Mouse (Mus musculus): ENCODE measurements at regions not wholly inside any gene's neighbourhood (a gene's known extent, or its start where the extent isn't known, plus 50 kb on each side); places are given as distances from the start of the nearest gene placed in this dataset.

DNA sequence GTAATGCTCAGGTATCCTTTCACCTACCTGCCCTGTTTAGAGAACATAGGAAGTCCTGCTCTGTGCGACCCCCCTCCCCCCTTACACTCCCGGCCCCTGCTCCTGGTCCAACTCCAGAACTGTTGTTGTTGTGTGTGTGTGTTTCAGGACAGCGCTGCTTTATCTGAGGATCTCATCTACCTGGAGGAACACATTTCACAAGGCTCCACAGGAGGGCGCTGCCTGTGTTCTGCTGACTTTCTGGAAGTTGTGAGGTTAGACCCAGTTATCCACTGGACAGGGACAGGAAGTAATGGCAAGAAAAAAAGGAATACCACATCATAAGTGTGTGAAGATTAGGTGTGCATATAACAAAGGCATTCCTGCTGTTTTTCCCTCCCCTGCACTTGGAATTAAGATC is 81.8 kb downstream of the Arrdc4 start:
- no peak overlapping the region for H3K4me3 ChIP-seq (ENCODE audit: insufficient read depth, low read depth, low read length)
- no peak overlapping the region for H3K27ac ChIP-seq (replicated peaks; ENCODE audit: insufficient read depth, low read depth, low read length)
- peak; percentile 62; the same call in 1 of the 2 replicates for TF ChIP-seq CTCF (IDR thresholded peaks at IDR 0.05; ENCODE audit: low read depth, low read length)
- TF ChIP-seq POLR2A (IDR thresholded peaks at IDR 0.05; ENCODE audit: extremely low read depth, insufficient read depth, low read length): no peak
- DNase-seq (ENCODE audit: extremely low read depth, low read depth, low spot score): peak; percentile 46
- no peaks in the 10 kb centered on the region for H3K4me1 ChIP-seq (ENCODE audit: control insufficient read depth, insufficient read depth, low read length)
- no peaks in the 10 kb centered on the region for H3K36me3 ChIP-seq (ENCODE audit: control insufficient read depth, insufficient read depth, low read length)
- no peaks in the 10 kb centered on the region for H3K79me2 ChIP-seq (ENCODE audit: control insufficient read depth, insufficient read depth, low read length)
- no peaks in the 10 kb centered on the region for H3K27me3 ChIP-seq (ENCODE audit: control insufficient read depth, insufficient read depth, low read length)
- H3K9ac ChIP-seq (ENCODE audit: low read depth, low read length): no peak overlapping the region
- WGBS: 40% methylated on average over 4 of the region's 4 CpGs

DNA sequence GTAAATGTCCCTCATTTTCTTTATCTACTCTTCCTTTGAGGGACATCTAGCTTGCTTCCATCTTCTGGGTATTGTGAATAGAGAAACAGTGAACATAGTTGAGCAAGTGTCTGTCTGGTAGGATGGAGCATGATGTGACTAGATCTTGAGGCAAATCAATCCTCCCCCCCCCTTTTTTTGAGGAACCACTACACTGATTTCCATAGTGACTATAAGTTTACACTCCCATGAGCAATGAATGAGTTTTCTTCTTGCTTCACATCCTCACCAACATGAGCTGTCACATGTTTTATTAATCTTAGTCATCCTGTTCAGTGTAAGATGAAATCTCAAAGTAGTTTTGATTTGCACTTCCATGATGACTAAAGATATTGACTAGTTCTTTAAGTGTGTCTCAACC is 92.7 kb downstream of the Arrdc4 start:
- Histone ChIP-seq H3K36me3 (ENCODE audit: control insufficient read depth, insufficient read depth, low read length) (no peaks in the 10 kb centered on the region), H3K27ac (replicated peaks; ENCODE audit: insufficient read depth, low read depth, low read length) (no peak overlapping the region), H3K79me2 (ENCODE audit: control insufficient read depth, insufficient read depth, low read length) (no peaks in the 10 kb centered on the region), H3K27me3 (ENCODE audit: control insufficient read depth, insufficient read depth, low read length) (no peaks in the 10 kb centered on the region), H3K4me1 (ENCODE audit: control insufficient read depth, insufficient read depth, low read length) (no peaks in the 10 kb centered on the region), H3K9ac (ENCODE audit: low read depth, low read length) (no peak overlapping the region), H3K4me3 (ENCODE audit: insufficient read depth, low read depth, low read length) (no peak overlapping the region)
- no peak for TF ChIP-seq POLR2A (IDR thresholded peaks at IDR 0.05; ENCODE audit: extremely low read depth, insufficient read depth, low read length)
- TF ChIP-seq CTCF (IDR thresholded peaks at IDR 0.05; ENCODE audit: low read depth, low read length): no peak
- DNase-seq (ENCODE audit: extremely low read depth, low read depth, low spot score): no peak

DNA sequence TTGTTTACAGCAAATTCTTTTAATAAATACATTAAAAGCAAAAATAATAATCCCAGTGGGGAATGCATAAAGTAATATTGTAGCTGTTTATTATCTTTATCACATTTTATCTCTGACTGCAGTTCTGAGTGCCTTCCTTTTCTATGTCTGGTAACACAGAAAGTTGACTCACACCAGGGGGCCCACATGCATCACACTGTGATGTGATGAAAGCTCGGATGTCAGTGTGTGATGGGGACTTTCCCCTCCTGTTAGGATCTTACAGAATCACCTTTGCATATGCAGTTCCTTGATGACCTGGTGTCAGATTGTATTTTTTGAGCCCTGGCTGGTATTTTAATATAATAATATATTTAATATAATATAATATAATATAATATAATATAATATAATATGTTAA is 95.5 kb downstream of the Arrdc4 start:
- Histone ChIP-seq H3K27me3 (ENCODE audit: control insufficient read depth, insufficient read depth, low read length) (no peaks in the 10 kb centered on the region), H3K9ac (ENCODE audit: low read depth, low read length) (no peak overlapping the region), H3K4me3 (ENCODE audit: insufficient read depth, low read depth, low read length) (no peak overlapping the region), H3K79me2 (ENCODE audit: control insufficient read depth, insufficient read depth, low read length) (no peaks in the 10 kb centered on the region), H3K36me3 (ENCODE audit: control insufficient read depth, insufficient read depth, low read length) (no peaks in the 10 kb centered on the region), H3K4me1 (ENCODE audit: control insufficient read depth, insufficient read depth, low read length) (no peaks in the 10 kb centered on the region), H3K27ac (replicated peaks; ENCODE audit: insufficient read depth, low read depth, low read length) (no peak overlapping the region)
- no peak for DNase-seq (ENCODE audit: extremely low read depth, low read depth, low spot score)
- 93% methylated on average over 1 of the region's 1 CpGs for WGBS
- TF ChIP-seq POLR2A (IDR thresholded peaks at IDR 0.05; ENCODE audit: extremely low read depth, insufficient read depth, low read length) (no peak), CTCF (IDR thresholded peaks at IDR 0.05; ENCODE audit: low read depth, low read length) (no peak)

GRCm38 (mm10) chr7:68651418-68651817 is 97.6 kb downstream of the Arrdc4 start:
- peak; percentile 27 for DNase-seq (ENCODE audit: extremely low read depth, low read depth, low spot score)
- H3K27me3 ChIP-seq (ENCODE audit: control insufficient read depth, insufficient read depth, low read length): no peaks in the 10 kb centered on the region
- TF ChIP-seq CTCF (IDR thresholded peaks at IDR 0.05; ENCODE audit: low read depth, low read length) (peak; percentile 22; the same call in 1 of the 2 replicates), POLR2A (IDR thresholded peaks at IDR 0.05; ENCODE audit: extremely low read depth, insufficient read depth, low read length) (no peak)
- H3K4me3 ChIP-seq (ENCODE audit: insufficient read depth, low read depth, low read length): no peak overlapping the region
- H3K9ac ChIP-seq (ENCODE audit: low read depth, low read length): no peak overlapping the region
- H3K79me2 ChIP-seq (ENCODE audit: control insufficient read depth, insufficient read depth, low read length): no peaks in the 10 kb centered on the region
- H3K27ac ChIP-seq (replicated peaks; ENCODE audit: insufficient read depth, low read depth, low read length): no peak overlapping the region
- no peaks in the 10 kb centered on the region for H3K36me3 ChIP-seq (ENCODE audit: control insufficient read depth, insufficient read depth, low read length)
- WGBS: 67% methylated on average over 4 of the region's 4 CpGs
- H3K4me1 ChIP-seq (ENCODE audit: control insufficient read depth, insufficient read depth, low read length): no peaks in the 10 kb centered on the region

- H3K4me3 ChIP-seq (ENCODE audit: insufficient read depth, low read depth, low read length): no peak overlapping the region
- no peaks in the 10 kb centered on the region for H3K36me3 ChIP-seq (ENCODE audit: control insufficient read depth, insufficient read depth, low read length)
- H3K27ac ChIP-seq (replicated peaks; ENCODE audit: insufficient read depth, low read depth, low read length): no peak overlapping the region
- H3K4me1 ChIP-seq (ENCODE audit: control insufficient read depth, insufficient read depth, low read length): no peaks in the 10 kb centered on the region
- peaks cover 2% of the 10 kb centered on the region; the same call in 1 of the 2 replicates for H3K27me3 ChIP-seq (ENCODE audit: control insufficient read depth, insufficient read depth, low read length)
- WGBS: 92% methylated on average over 7 of the region's 7 CpGs
- H3K79me2 ChIP-seq (ENCODE audit: control insufficient read depth, insufficient read depth, low read length): no peaks in the 10 kb centered on the region
- no peak for DNase-seq (ENCODE audit: extremely low read depth, low read depth, low spot score)
- H3K9ac ChIP-seq (ENCODE audit: low read depth, low read length): no peak overlapping the region
- TF ChIP-seq CTCF (IDR thresholded peaks at IDR 0.05; ENCODE audit: low read depth, low read length) (no peak), POLR2A (IDR thresholded peaks at IDR 0.05; ENCODE audit: extremely low read depth, insufficient read depth, low read length) (no peak)
Observed at GRCm38 (mm10) chr7:68637556-68638215, 111.4 kb downstream of the Arrdc4 start.

- H3K27ac ChIP-seq (replicated peaks; ENCODE audit: insufficient read depth, low read depth, low read length): no peak overlapping the region
- no peaks in the 10 kb centered on the region for H3K27me3 ChIP-seq (ENCODE audit: control insufficient read depth, insufficient read depth, low read length)
- no peak for TF ChIP-seq CTCF (IDR thresholded peaks at IDR 0.05; ENCODE audit: low read depth, low read length)
- TF ChIP-seq POLR2A (IDR thresholded peaks at IDR 0.05; ENCODE audit: extremely low read depth, insufficient read depth, low read length): no peak
- no peaks in the 10 kb centered on the region for H3K79me2 ChIP-seq (ENCODE audit: control insufficient read depth, insufficient read depth, low read length)
- DNase-seq (ENCODE audit: extremely low read depth, low read depth, low spot score): no peak
- H3K4me1 ChIP-seq (ENCODE audit: control insufficient read depth, insufficient read depth, low read length): no peaks in the 10 kb centered on the region
- H3K4me3 ChIP-seq (ENCODE audit: insufficient read depth, low read depth, low read length): no peak overlapping the region
- no peaks in the 10 kb centered on the region for H3K36me3 ChIP-seq (ENCODE audit: control insufficient read depth, insufficient read depth, low read length)
- WGBS: 87% methylated on average over 3 of the region's 3 CpGs
- no peak overlapping the region for H3K9ac ChIP-seq (ENCODE audit: low read depth, low read length)
Observed at GRCm38 (mm10) chr7:68621080-68621479, 128.0 kb downstream of the Arrdc4 start.

Data from liver, adult 2 months (tissue).